Mouse (Mus musculus) kidney, postnatal 14 days (tissue): ENCODE data around the gene Klf7.
"Not testable (repeated sequence)": the region's sequence is repeated elsewhere in the genome, so short reads cannot be mapped to it uniquely, and the experiment has no call there.

Experiments
- DNase-seq: peaks from one replicate; pipeline ENCODE4 v3.0.0; 2022; ENCODE audit warnings: mixed read lengths

Gene Klf7

GRCm38 (mm10) chr1:64121559-64122465, at the start of gene Klf7:
Klf7 (minus strand) TSS chr1:64122282.
- peak; percentile 99 for DNase-seq

- DNase-seq = no peak
Observed at GRCm38 (mm10) chr1:64164526-64165062, 42.5 kb upstream of the Klf7 start.

- peak; percentile 28 for DNase-seq
Observed at GRCm38 (mm10) chr1:64158766-64159165, 36.7 kb upstream of the Klf7 start.

GRCm38 (mm10) chr1:64149185-64149584, 27.1 kb upstream of the Klf7 start:
- DNase-seq = no peak

GRCm38 (mm10) chr1:64142691-64143445, 20.8 kb upstream of the Klf7 start:
- DNase-seq = no peak

- DNase-seq = no peak
Observed at GRCm38 (mm10) chr1:64134439-64134838, 12.4 kb upstream of the Klf7 start.

GRCm38 (mm10) chr1:64126822-64127221, 4.7 kb upstream of the Klf7 start:
- DNase-seq = no peak

- no peak for DNase-seq
Observed at GRCm38 (mm10) chr1:64122466-64122830, 366 bp upstream of the Klf7 start.

- peak; percentile 53 for DNase-seq
Observed at GRCm38 (mm10) chr1:64120811-64121515, 1.1 kb downstream of the Klf7 start.

GRCm38 (mm10) chr1:64120421-64120810, 1.7 kb downstream of the Klf7 start:
- DNase-seq = peak; percentile 43

GRCm38 (mm10) chr1:64119851-64120250, 2.2 kb downstream of the Klf7 start:
- peak; percentile 50 for DNase-seq

- peak; percentile 39 for DNase-seq
Observed at GRCm38 (mm10) chr1:64119358-64119794, 2.7 kb downstream of the Klf7 start.

- peak; percentile 53 for DNase-seq
Observed at GRCm38 (mm10) chr1:64118285-64119170, 3.6 kb downstream of the Klf7 start.

GRCm38 (mm10) chr1:64117478-64118284, 4.4 kb downstream of the Klf7 start:
- DNase-seq = no peak

- DNase-seq = no peak
Observed at GRCm38 (mm10) chr1:64116746-64117455, 5.2 kb downstream of the Klf7 start.

GRCm38 (mm10) chr1:64114579-64114978, 7.5 kb downstream of the Klf7 start:
- no peak for DNase-seq

GRCm38 (mm10) chr1:64108653-64109052, 13.4 kb downstream of the Klf7 start:
- DNase-seq = not testable (repeated sequence)

- DNase-seq = no peak
Observed at GRCm38 (mm10) chr1:64107526-64107925, 14.6 kb downstream of the Klf7 start.

- DNase-seq = no peak
Observed at GRCm38 (mm10) chr1:64106127-64106526, 16.0 kb downstream of the Klf7 start.

- DNase-seq = no peak
Observed at GRCm38 (mm10) chr1:64105181-64105646, 16.9 kb downstream of the Klf7 start.
